8 mouse cellular contexts compared by ENCODE assay signal in genomic region chr1:86530871-86531546, GRCm38 (mm10). TPM values are rescaled to one million over a fixed set of nuclear protein-coding genes. Genes with fewer than 3 reads are reported as not detected.
DNase-seq lines count a peak whose midpoint lies in the region; ATAC-seq and TF ChIP-seq lines count a peak whose summit lies in the region.

No protein-coding gene starts in this region.

- no peak for TF ChIP-seq CTCF in brain, embryonic 14.5 days (IDR thresholded peaks at IDR 0.05; ENCODE audit: borderline replicate concordance, extremely low read depth, insufficient read depth, insufficient read length)

- H3K4me3 ChIP-seq in kidney, embryonic 14.5 days (ENCODE audit: low read length) = peak overlapping the region; percentile 13
- H3K4me3 ChIP-seq in intestine, embryonic 15.5 days (replicated peaks) = no peak overlapping the region
- peak overlapping the region; percentile 9 for H3K4me3 ChIP-seq in neural tube, embryonic 13.5 days

- H3K27ac ChIP-seq in kidney, embryonic 14.5 days (ENCODE audit: low read depth, low read length) = 0 out of 2 replicates have a peak overlapping the region, but pooled peaks have one; percentile 65
- peak overlapping the region; percentile 66 for H3K27ac ChIP-seq in intestine, embryonic 15.5 days
- peak overlapping the region; percentile 70 for H3K27ac ChIP-seq in neural tube, embryonic 13.5 days (replicated peaks)

- DNase-seq in kidney, postnatal 4 days = no peak
- DNase-seq in brain, embryonic 14.5 days (ENCODE audit: low read depth) = peak; percentile 70
- DNase-seq in c-Kit-positive CD71-positive TER-119-positive erythroid progenitor cells, embryonic 14.5 days (ENCODE audit: low spot score) = no peak
- no peak for DNase-seq in T-cell, adult 2 months (ENCODE audit: low spot score)

- no peak overlapping the region for H3K4me2 ChIP-seq in kidney, embryonic 14.5 days (replicated peaks; ENCODE audit: low read depth, low read length)
- H3K4me2 ChIP-seq in intestine, embryonic 15.5 days (replicated peaks) = peak overlapping the region; percentile 31; the same call in 1 of the 2 replicates
- H3K4me2 ChIP-seq in neural tube, embryonic 13.5 days = peak overlapping the region; percentile 38

- H3K9ac ChIP-seq in kidney, embryonic 14.5 days (ENCODE audit: low read depth, low read length) = peak overlapping the region; percentile 28; the same call in 1 of the 2 replicates
- H3K9ac ChIP-seq in intestine, embryonic 15.5 days = peak overlapping the region; percentile 36
- peak overlapping the region; percentile 55 for H3K9ac ChIP-seq in neural tube, embryonic 13.5 days

- no peak for TF ChIP-seq POLR2A in brain, embryonic 14.5 days (IDR thresholded peaks at IDR 0.05; ENCODE audit: borderline replicate concordance, extremely low read depth, insufficient read depth, insufficient read length, poor library complexity, severe bottlenecking)

- no peaks in the 10 kb centered on the region for H3K9me3 ChIP-seq in kidney, embryonic 14.5 days (ENCODE audit: control insufficient read depth, low read length)
- no peaks in the 10 kb centered on the region for H3K9me3 ChIP-seq in intestine, embryonic 15.5 days
- no peaks in the 10 kb centered on the region for H3K9me3 ChIP-seq in neural tube, embryonic 13.5 days

- H3K27me3 ChIP-seq in kidney, embryonic 14.5 days (ENCODE audit: control insufficient read depth, insufficient read depth, low read length) = no peaks in the 10 kb centered on the region
- no peaks in the 10 kb centered on the region for H3K27me3 ChIP-seq in intestine, embryonic 15.5 days (replicated peaks)
- H3K27me3 ChIP-seq in neural tube, embryonic 13.5 days = no peaks in the 10 kb centered on the region

- 11% methylated on average over 4 of the region's 4 CpGs for WGBS in kidney, embryonic 14.5 days
- 20% methylated on average over 4 of the region's 4 CpGs for WGBS in intestine, embryonic 15.5 days
- WGBS in neural tube, embryonic 13.5 days = 14% methylated on average over 4 of the region's 4 CpGs

- ATAC-seq in kidney, embryonic 14.5 days (ENCODE audit: low FRiP score, low TSS enrichment) = no peak
- no peak for ATAC-seq in intestine, embryonic 15.5 days
- no peak for ATAC-seq in neural tube, embryonic 13.5 days (ENCODE audit: low read depth)
- ATAC-seq in erythroblast, adult 5-6 weeks (replicated peaks; ENCODE audit: low FRiP score, poor library complexity, severe bottlenecking) = no peak

- peaks cover 28% of the 10 kb centered on the region for H3K36me3 ChIP-seq in kidney, embryonic 14.5 days (ENCODE audit: control insufficient read depth, insufficient read depth, low read length)
- peaks cover 12% of the 10 kb centered on the region for H3K36me3 ChIP-seq in intestine, embryonic 15.5 days
- peaks cover 23% of the 10 kb centered on the region for H3K36me3 ChIP-seq in neural tube, embryonic 13.5 days

- peaks cover 5% of the 10 kb centered on the region for H3K4me1 ChIP-seq in kidney, embryonic 14.5 days (ENCODE audit: control insufficient read depth, insufficient read depth, low read length)
- H3K4me1 ChIP-seq in intestine, embryonic 15.5 days (replicated peaks) = peaks cover 27% of the 10 kb centered on the region
- peaks cover 35% of the 10 kb centered on the region for H3K4me1 ChIP-seq in neural tube, embryonic 13.5 days (replicated peaks)

RNA-seq across cellular contexts. Expression of gene Ptma, which starts 4.5 kb away (rescaled TPM):
- 3,750 and 4,450 TPM in 2 replicates for polyA plus RNA-seq in kidney, embryonic 14.5 days (2014; fragmentation: Nextera tagmentation; extraction: Ambion mirVana)
- 1,831 and 2,420 TPM in 2 replicates for polyA plus RNA-seq in brain, embryonic 14.5 days (2012; rRNA removed)
- 2,151 and 2,475 TPM in 2 replicates for polyA plus RNA-seq in intestine, embryonic 15.5 days (2015; fragmentation: Nextera tagmentation; extraction: Ambion mirVana)
- 2,347 and 2,536 TPM in 2 replicates for polyA plus RNA-seq in neural tube, embryonic 13.5 days (2015; fragmentation: Nextera tagmentation; extraction: Ambion mirVana)
- total RNA-seq in erythroblast, adult 5-6 weeks (2015; ENCODE audit: low replicate concordance) = 1,027 and 1,158 TPM in 2 replicates
- total RNA-seq in erythroblast, adult 5-6 weeks (2017; ENCODE audit: low replicate concordance) = 910 and 1,101 TPM in 2 replicates

RNA-seq across cellular contexts. Expression of gene Pde6d, which starts 51.4 kb away (rescaled TPM):
- polyA plus RNA-seq in kidney, embryonic 14.5 days (2014; fragmentation: Nextera tagmentation; extraction: Ambion mirVana) = 65.5 and 71.7 TPM in 2 replicates
- polyA plus RNA-seq in brain, embryonic 14.5 days (2012; rRNA removed) = 82.9 and 89.6 TPM in 2 replicates
- 45.8 and 56.6 TPM in 2 replicates for polyA plus RNA-seq in intestine, embryonic 15.5 days (2015; fragmentation: Nextera tagmentation; extraction: Ambion mirVana)
- polyA plus RNA-seq in neural tube, embryonic 13.5 days (2015; fragmentation: Nextera tagmentation; extraction: Ambion mirVana) = 97.0 and 103 TPM in 2 replicates
- total RNA-seq in erythroblast, adult 5-6 weeks (2015; ENCODE audit: low replicate concordance) = 6.9 and 20.5 TPM in 2 replicates
- total RNA-seq in erythroblast, adult 5-6 weeks (2017; ENCODE audit: low replicate concordance) = 2.9 and 3.7 TPM in 2 replicates

RNA-seq across cellular contexts. Expression of gene Cops7b, which starts 51.7 kb away (rescaled TPM):
- 40.4 and 45.4 TPM in 2 replicates for polyA plus RNA-seq in kidney, embryonic 14.5 days (2014; fragmentation: Nextera tagmentation; extraction: Ambion mirVana)
- 69.7 and 89.0 TPM in 2 replicates for polyA plus RNA-seq in brain, embryonic 14.5 days (2012; rRNA removed)
- 32.3 and 33.0 TPM in 2 replicates for polyA plus RNA-seq in intestine, embryonic 15.5 days (2015; fragmentation: Nextera tagmentation; extraction: Ambion mirVana)
- polyA plus RNA-seq in neural tube, embryonic 13.5 days (2015; fragmentation: Nextera tagmentation; extraction: Ambion mirVana) = 53.5 and 60.6 TPM in 2 replicates
- 4.6 and 6.1 TPM in 2 replicates for total RNA-seq in erythroblast, adult 5-6 weeks (2015; ENCODE audit: low replicate concordance)
- total RNA-seq in erythroblast, adult 5-6 weeks (2017; ENCODE audit: low replicate concordance) = 2.6 and 5.6 TPM in 2 replicates
